Mouse (Mus musculus) cerebellum, postnatal 10 days (tissue): ENCODE measurements around the gene Blvra.
"Not testable (repeated sequence)": the region's sequence is repeated elsewhere in the genome, so short reads cannot be mapped to it uniquely, and the experiment has no call there.

Experiments
- DNase-seq, 2 experiments: peaks; one replicate each; pipeline ENCODE4 v3.0.0; 2021; ENCODE audit warnings: mixed read lengths in 2 of 2

Gene Blvra

GRCm38 (mm10) chr2:127070435-127070841 is at the start of gene Blvra:
Gene Blvra, plus strand, starts transcription at chr2:127070665.
- DNase-seq: peak; percentile 93 to 96

DNA sequence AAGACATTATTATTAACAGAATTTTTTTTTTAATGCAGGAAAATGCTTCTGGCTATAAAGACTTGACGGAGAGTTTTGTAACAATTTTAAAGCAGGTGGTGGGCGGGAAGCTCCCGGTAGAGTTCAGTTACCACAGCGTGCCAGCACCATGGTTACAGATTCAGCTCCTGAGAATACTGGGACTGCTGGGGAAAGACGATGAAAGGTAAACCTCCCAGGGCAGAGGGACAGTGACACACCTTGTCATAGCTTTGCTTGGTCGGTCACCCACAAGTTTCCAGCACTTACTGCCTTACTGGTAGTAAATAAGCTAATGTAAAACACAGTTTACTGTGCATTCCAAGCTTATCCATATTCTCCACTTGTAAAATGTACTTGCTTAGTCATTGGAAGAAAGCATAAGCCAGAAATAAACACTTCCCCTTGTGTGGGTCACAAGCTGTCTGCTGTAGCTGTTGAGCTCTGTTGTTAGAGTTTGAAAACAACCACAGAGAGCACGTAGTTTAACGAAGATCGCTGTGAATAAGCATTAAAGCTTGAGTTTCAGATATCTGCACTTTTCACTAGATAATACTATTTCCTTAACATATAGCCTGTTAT is 35.4 kb upstream of the Blvra start:
- DNase-seq: no peak

- no peak for DNase-seq
Observed at GRCm38 (mm10) chr2:127037299-127037698, 33.2 kb upstream of the Blvra start.

DNA sequence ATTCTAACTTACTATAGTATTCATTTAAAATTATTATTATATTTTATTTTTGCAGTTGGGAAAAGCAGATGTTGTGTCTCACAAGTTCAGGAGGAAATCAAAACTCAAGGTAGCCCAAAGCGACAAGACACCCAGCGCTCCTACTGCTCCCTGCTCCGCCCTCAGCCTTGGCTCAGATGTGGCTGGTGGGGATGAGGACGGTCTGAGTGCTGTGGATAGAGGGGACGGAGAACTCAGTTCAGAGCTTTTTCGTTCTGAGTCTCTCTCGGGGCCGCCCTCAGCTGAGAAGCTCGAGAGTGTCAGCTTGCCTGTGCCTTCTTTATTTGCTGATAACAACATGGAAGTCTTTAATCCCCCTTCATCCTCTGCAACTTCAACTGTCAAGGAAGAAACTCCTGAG is 9.0 kb upstream of the Blvra start:
- no peak for DNase-seq

- DNase-seq: no peak
Observed at GRCm38 (mm10) chr2:127068806-127069205, 1.7 kb upstream of the Blvra start.

GRCm38 (mm10) chr2:127069781-127070434 is 557 bp upstream of the Blvra start:
- no peak for DNase-seq

GRCm38 (mm10) chr2:127070879-127071278 is 414 bp downstream of the Blvra start:
- no peak for DNase-seq

DNA sequence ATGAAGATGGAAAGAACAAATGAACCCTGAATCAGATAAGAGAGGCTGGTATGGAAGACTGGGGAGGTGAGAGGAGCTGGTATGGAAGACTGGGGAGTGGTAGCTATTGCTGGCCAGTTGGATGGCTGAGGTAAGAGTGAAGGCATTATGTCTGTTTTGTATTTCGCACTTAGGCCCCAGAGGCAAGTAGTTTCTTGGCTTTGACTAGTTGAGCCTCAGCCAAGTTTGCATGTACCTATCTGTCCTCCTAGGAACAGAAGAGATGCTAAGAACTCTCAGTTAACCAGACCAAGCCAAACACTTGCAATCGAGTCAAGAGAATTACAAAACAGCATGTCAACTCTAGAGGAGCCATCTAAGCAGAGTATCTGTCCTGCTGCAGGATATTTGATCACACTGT is 3.7 kb downstream of the Blvra start:
- DNase-seq: no peak

- DNase-seq: no peak
Observed at GRCm38 (mm10) chr2:127077611-127078010, 7.1 kb downstream of the Blvra start.

DNA sequence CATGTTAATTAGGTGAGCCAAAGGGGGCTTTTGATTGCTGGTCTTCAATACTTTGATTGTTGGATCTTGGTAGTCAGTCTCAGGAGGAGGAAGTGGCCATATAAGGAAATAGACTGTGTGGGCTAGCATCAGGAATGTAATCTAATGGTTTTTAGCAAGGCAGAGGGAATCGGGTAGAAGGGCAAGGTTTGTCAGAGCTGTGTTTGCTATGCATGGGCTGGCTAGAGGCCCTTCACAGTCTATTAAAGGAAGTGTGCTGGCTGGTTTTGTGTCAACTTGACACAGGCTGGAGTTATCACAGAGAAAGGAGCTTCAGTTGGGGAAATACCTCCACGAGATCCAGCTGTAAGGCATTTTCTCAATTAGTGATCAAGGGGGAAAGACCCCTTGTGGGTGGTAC is 8.6 kb downstream of the Blvra start:
- not testable (repeated sequence) for DNase-seq

- DNase-seq: no peak
Observed at GRCm38 (mm10) chr2:127079881-127080590, 9.6 kb downstream of the Blvra start.

- DNase-seq: no peak
Observed at GRCm38 (mm10) chr2:127080591-127081218, 10.2 kb downstream of the Blvra start.

DNA sequence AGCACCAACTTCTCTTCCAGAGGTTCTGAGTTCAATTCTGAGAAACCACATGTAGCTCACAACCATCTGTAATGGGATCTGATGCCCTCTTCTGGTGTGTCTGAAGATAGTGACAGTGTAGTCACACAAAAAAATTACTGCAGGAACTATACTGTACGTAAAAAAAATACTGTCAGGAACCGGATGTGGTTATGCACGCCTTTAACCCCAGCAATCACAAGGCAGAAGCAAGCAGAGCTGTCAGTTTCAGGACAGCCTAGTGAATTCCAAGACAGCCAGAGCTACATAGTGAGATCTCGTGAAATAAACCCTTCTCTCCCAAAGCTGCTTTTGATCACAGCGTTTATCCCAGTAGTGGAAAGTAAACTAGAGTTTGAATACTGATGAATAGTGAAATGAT is 15.8 kb downstream of the Blvra start:
- DNase-seq: no peak

DNA sequence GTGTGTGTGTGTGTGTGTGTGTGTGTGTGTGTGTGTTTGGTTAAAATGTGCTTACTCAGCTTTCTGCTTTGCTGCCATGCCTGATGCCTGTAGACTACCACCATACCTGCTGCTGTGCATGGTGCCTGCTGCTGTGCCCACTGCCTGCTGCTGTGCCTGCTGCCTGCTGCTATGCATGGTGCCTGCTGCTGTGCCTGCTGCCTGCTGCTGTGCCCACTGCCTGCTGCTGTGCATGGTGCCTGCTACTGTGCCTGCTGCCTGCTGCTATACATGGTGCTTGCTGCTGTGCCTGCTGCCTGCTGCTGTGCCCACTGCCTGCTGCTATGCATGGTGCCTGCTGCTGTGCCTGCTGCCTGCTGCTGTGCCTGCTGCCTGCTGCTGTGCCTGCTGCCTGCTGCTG is 19.7 kb downstream of the Blvra start:
- not testable (repeated sequence) for DNase-seq

DNA sequence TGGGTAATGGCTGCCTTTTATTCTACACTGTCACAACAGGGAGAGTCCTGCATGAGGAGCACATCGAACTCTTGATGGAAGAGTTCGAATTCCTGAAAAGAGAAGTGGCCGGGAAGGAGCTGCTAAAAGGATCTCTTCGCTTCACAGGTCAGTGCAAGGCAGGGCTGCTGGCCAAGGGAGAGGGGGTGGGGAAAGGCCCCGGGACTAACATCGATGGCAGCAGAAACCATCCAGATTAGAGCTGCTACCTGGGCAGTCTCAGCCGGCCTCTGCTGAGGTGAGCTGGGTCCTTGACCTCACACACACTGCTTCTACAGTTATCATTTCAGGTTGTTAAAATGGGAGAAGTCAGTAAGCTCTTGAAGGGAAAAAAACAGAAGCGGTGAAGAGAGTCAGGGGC is 21.5 kb downstream of the Blvra start:
- DNase-seq: no peak

- no peak for DNase-seq
Observed at GRCm38 (mm10) chr2:127108986-127109385, 38.5 kb downstream of the Blvra start.

GRCm38 (mm10) chr2:127121591-127122235 is 51.2 kb downstream of the Blvra start:
- DNase-seq: no peak

GRCm38 (mm10) chr2:127128926-127129325 is 58.5 kb downstream of the Blvra start:
- DNase-seq: no peak

GRCm38 (mm10) chr2:127131353-127131752 is 60.9 kb downstream of the Blvra start:
- no peak for DNase-seq

DNA sequence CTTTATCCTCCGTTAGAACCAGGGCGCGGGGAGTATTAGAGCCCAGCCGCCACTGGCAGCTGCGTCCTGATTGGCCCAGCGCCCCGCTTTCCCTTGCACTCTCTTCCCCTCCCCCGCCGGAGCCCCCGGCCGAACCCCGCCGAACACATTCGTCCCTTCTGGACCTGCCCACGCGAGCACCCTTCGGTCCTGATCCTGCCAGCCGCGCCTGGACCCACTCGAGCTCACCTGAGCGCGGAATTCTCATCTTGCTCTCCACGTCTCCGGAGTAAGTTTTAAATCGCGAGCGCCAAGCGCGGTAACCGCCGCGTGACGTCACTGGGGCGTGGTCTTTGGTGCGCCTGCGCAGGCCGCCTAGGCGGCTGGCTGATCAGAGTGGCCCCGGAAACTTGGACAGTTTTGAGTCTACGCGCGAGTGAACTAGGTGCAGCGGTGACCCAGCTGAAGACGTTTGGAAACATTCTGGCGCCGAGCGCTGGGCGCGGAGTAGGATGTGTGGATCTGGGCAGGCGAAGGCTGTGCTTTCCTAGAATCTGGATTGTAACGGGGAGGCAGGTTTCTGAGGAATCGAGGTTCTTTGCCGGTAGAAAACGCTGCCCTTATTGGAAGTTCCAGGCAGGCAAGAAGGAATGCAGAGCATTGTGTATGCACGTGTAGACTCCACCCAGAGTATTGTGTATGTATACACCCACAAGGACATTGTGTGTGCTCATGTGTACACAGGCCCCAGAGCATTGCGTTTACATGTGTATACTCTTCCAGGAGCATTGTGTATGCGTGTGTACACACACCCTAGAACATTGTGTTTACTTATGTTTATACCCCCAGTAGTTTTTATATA is 63.4 kb downstream of the Blvra start, which contains the start of gene Ncaph:
TSS of gene Ncaph (minus strand) at position 334 of the 841 bp plus-strand sequence.
- peak; percentile 97 to 98 for DNase-seq

DNA sequence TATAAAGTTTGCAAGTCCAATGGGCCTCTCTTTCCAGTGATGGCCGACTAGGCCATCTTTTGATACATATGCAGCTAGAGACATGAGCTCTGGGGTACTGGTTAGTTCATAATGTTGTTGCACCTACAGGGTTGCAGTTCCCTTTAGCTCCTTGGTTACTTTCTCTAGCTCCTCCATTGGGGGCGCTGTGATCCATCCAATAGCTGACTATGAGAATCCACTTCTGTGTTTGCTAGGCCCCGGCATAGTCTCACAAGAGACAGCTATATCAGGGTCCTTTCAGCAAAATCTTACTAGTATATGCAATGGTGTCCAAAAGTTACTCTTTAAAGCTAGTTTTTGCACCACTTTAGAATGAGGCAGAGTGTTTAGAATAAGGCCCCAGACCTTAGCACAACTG is 64.8 kb downstream of the Blvra start:
- not testable (repeated sequence) for DNase-seq

DNA sequence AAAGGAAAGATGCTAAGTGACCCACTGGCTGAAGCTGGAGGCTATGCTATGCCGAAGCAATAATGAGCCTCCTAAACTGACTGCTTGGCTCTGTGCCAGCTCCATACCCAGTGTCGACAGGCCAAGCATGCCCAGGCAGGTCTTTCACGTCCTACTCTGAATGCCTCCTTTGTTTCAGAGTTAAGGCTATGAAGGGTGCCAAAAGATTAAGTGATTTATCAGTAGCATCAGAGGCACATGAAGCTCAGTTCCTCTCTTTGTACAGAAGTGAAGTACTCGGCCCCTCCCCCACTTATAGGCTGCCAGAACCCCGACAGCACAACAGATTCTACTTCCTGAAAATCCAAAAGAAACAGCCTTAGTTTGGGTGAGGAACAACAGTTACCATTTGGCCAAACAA is 66.5 kb downstream of the Blvra start:
- peak; percentile 64 to 65 for DNase-seq
